Comparison of ENCODE assay signal across 8 mouse cellular contexts in genomic region chr7:17058071-17058689, GRCm38 (mm10). TPM values are rescaled to one million over a fixed set of nuclear protein-coding genes. Genes with fewer than 3 reads are reported as not detected.
A peak's percentile ranks its signal among the peaks of the same experiment; 100 is the strongest.
DNase-seq lines count a peak whose midpoint lies in the region; ATAC-seq and TF ChIP-seq lines count a peak whose summit lies in the region.

No protein-coding gene starts in this region.

- no peak for TF ChIP-seq POLR2A in brain, embryonic 14.5 days (IDR thresholded peaks at IDR 0.05; ENCODE audit: borderline replicate concordance, extremely low read depth, insufficient read depth, insufficient read length, poor library complexity, severe bottlenecking)

- H3K4me3 ChIP-seq in E14TG2a.4 (replicated peaks; ENCODE audit: low read length), result peak overlapping the region; percentile 52
- H3K4me3 ChIP-seq in forebrain, embryonic 16.5 days (replicated peaks; ENCODE audit: low read length), result no peak overlapping the region
- H3K4me3 ChIP-seq in lung, embryonic 14.5 days (ENCODE audit: low read depth, low read length), result peak overlapping the region; percentile 17

- peaks cover 3% of the 10 kb centered on the region for H3K27me3 ChIP-seq in E14TG2a.4 (ENCODE audit: insufficient read depth, low read length)
- H3K27me3 ChIP-seq in forebrain, embryonic 16.5 days (replicated peaks; ENCODE audit: control insufficient read depth, insufficient read depth, low read length), result no peaks in the 10 kb centered on the region
- H3K27me3 ChIP-seq in lung, embryonic 14.5 days (ENCODE audit: insufficient read depth, low read length), result no peaks in the 10 kb centered on the region

- no peaks in the 10 kb centered on the region for H3K9me3 ChIP-seq in E14TG2a.4 (ENCODE audit: low read length)
- no peaks in the 10 kb centered on the region for H3K9me3 ChIP-seq in forebrain, embryonic 16.5 days (ENCODE audit: control insufficient read depth, low read length)
- no peaks in the 10 kb centered on the region for H3K9me3 ChIP-seq in lung, embryonic 14.5 days (ENCODE audit: low read depth, low read length)

- 3% methylated on average over 15 of the region's 16 CpGs for WGBS in forebrain, embryonic 16.5 days
- WGBS in lung, embryonic 14.5 days, result 3% methylated on average over 16 of the region's 16 CpGs

- peak; percentile 82 for DNase-seq in brain, embryonic 14.5 days (ENCODE audit: low read depth)
- peak; percentile 91 for DNase-seq in heart, postnatal 25 days (ENCODE audit: low spot score)
- peak; percentile 77 to 86 for DNase-seq in kidney, postnatal 4 days
- DNase-seq in lung, embryonic 14.5 days, result peak; percentile 92
- DNase-seq in thymus, postnatal 36 days, result peak; percentile 51 to 68

- H3K27ac ChIP-seq in forebrain, embryonic 16.5 days (ENCODE audit: low read length), result peak overlapping the region; percentile 66
- H3K27ac ChIP-seq in lung, embryonic 14.5 days (ENCODE audit: low read depth), result peak overlapping the region; percentile 99

- H3K4me1 ChIP-seq in E14TG2a.4 (replicated peaks; ENCODE audit: low read depth, low read length), result peaks cover 65% of the 10 kb centered on the region
- peaks cover 58% of the 10 kb centered on the region for H3K4me1 ChIP-seq in forebrain, embryonic 16.5 days (replicated peaks; ENCODE audit: control insufficient read depth, insufficient read depth, low read length)
- peaks cover 35% of the 10 kb centered on the region for H3K4me1 ChIP-seq in lung, embryonic 14.5 days (ENCODE audit: insufficient read depth)

- H3K4me2 ChIP-seq in forebrain, embryonic 16.5 days (ENCODE audit: low read length), result peak overlapping the region; percentile 7; the same call in 1 of the 2 replicates
- H3K4me2 ChIP-seq in lung, embryonic 14.5 days, result peak overlapping the region; percentile 67

- TF ChIP-seq CTCF in E14TG2a.4 (conservative IDR thresholded peaks at IDR 0.05; ENCODE audit: low read length), result no peak
- TF ChIP-seq CTCF in brain, embryonic 14.5 days (IDR thresholded peaks at IDR 0.05; ENCODE audit: borderline replicate concordance, extremely low read depth, insufficient read depth, insufficient read length), result no peak
- TF ChIP-seq CTCF in lung, embryonic 14.5 days (IDR thresholded peaks at IDR 0.05; ENCODE audit: low read depth), result peak; percentile 31

- ATAC-seq in forebrain, embryonic 16.5 days, result peak; percentile 14
- ATAC-seq in lung, embryonic 14.5 days (ENCODE audit: insufficient read depth), result peak; percentile 86
- peak; percentile 45 for ATAC-seq in neutrophil, adult 5-6 weeks (ENCODE audit: extremely low read depth, insufficient number of reproducible peaks, low FRiP score, poor library complexity, severe bottlenecking)

- no peaks in the 10 kb centered on the region for H3K36me3 ChIP-seq in E14TG2a.4 (ENCODE audit: insufficient read depth, low read length)
- no peaks in the 10 kb centered on the region for H3K36me3 ChIP-seq in forebrain, embryonic 16.5 days (ENCODE audit: control insufficient read depth, insufficient read depth)
- H3K36me3 ChIP-seq in lung, embryonic 14.5 days (ENCODE audit: insufficient read depth), result peaks cover 15% of the 10 kb centered on the region

- 0 out of 2 replicates have a peak overlapping the region, but pooled peaks have one; percentile 10 for H3K9ac ChIP-seq in forebrain, embryonic 16.5 days (replicated peaks; ENCODE audit: low read depth, low read length)
- peak overlapping the region; percentile 34 for H3K9ac ChIP-seq in lung, embryonic 14.5 days

- intact Hi-C loops in heart, postnatal 25 days (cut with DNase I), result no loop called here

RNA-seq across cellular contexts. Expression of gene Hif3a, which starts 4.0 kb away (rescaled TPM):
- polyA plus RNA-seq in brain, embryonic 14.5 days (2012; rRNA removed), result 4.1 and 6.9 TPM in 2 replicates
- 4.4 TPM in 2 replicates for polyA plus RNA-seq in forebrain, embryonic 16.5 days (2015; fragmentation: Nextera tagmentation; extraction: Ambion mirVana)
- total RNA-seq in heart, postnatal 25 days (2021), result 1 to 10 TPM; 1.8 to 1.9 TPM
- 33.1 and 38.0 TPM in 2 replicates for polyA plus RNA-seq in lung, embryonic 14.5 days (2014; fragmentation: Nextera tagmentation; extraction: Ambion mirVana)
- total RNA-seq in neutrophil, adult 5-6 weeks (2017), result not detected in 2 replicates

RNA-seq across cellular contexts. Expression of gene Psg16, which starts 15.7 kb away (rescaled TPM):
- 1.6 and 2.7 TPM in 2 replicates for polyA plus RNA-seq in brain, embryonic 14.5 days (2012; rRNA removed)
- 2.2 and 3.4 TPM in 2 replicates for polyA plus RNA-seq in forebrain, embryonic 16.5 days (2015; fragmentation: Nextera tagmentation; extraction: Ambion mirVana)
- total RNA-seq in heart, postnatal 25 days (2021), result under 1 TPM; 0.14 to 0.16 TPM
- polyA plus RNA-seq in lung, embryonic 14.5 days (2014; fragmentation: Nextera tagmentation; extraction: Ambion mirVana), result 0.11 and 0.18 TPM in 2 replicates
- total RNA-seq in neutrophil, adult 5-6 weeks (2017), result 0.35 and 0.74 TPM in 2 replicates

RNA-seq across cellular contexts. Expression of gene Ppp5c, which starts 30.5 kb away (rescaled TPM):
- 164 and 199 TPM in 2 replicates for polyA plus RNA-seq in brain, embryonic 14.5 days (2012; rRNA removed)
- polyA plus RNA-seq in forebrain, embryonic 16.5 days (2015; fragmentation: Nextera tagmentation; extraction: Ambion mirVana), result 115 and 121 TPM in 2 replicates
- 100 to 1,000 TPM in 1 of 2 experiments, 10 to 100 TPM in 1; 97.5 to 102 TPM for total RNA-seq in heart, postnatal 25 days (2021)
- polyA plus RNA-seq in lung, embryonic 14.5 days (2014; fragmentation: Nextera tagmentation; extraction: Ambion mirVana), result 103 and 117 TPM in 2 replicates
- total RNA-seq in neutrophil, adult 5-6 weeks (2017), result 50.3 and 54.0 TPM in 2 replicates

Comparison
In these comparisons a context has a peak if more than half of its experiments do, and no peak if none do; other contexts are left out.
1. ATAC-seq: peak in every context shown above with its lines; median percentile 86 in lung, embryonic 14.5 days; 45 in neutrophil, adult 5-6 weeks; 14 in forebrain, embryonic 16.5 days.